Mouse (Mus musculus) C2C12 (cell line): ENCODE results near the gene Emg1.

Source experiments
- CEBPB ChIP-seq: IDR thresholded peaks from one replicate; pipeline ENCODE4 v1.6.1; 2011; ENCODE audit warnings: low read depth, mild to moderate bottlenecking, control low read depth, moderate library complexity
- CTCF ChIP-seq: IDR thresholded peaks from one replicate; pipeline ENCODE4 v1.5.1; 2011; ENCODE audit not compliant: control insufficient read depth, insufficient read depth, insufficient read length

DNA sequence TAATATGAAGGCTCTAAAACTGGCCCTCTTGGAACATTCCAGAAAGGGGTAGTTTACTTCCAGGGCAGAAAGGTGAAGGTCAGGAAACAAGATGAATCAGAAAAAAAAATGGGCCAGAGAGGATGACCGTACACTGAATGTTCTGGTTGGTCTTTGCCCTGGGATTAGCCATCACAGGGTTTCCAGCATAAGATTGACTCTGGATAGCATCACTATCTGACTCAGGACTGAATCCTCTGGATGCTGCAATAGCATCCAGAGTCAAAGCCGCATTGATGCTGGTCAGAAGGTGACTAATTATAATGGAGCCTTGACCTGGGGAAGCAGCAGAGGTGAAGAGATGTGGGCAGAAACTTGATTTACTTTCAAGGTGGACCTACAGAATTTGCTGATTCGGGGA, 23.0 kb downstream of the Emg1 start:
- TF ChIP-seq CEBPB = peak; percentile 18
- TF ChIP-seq CTCF = no peak
